Mouse (Mus musculus) embryonic facial prominence, embryonic 14.5 days (tissue): ENCODE data around the gene Sprr2f. TPM values are rescaled to one million over a fixed set of nuclear protein-coding genes. Genes with fewer than 3 reads are reported as not detected.

Experiments
- ATAC-seq: fragments of 200-750 bp; cut with Nextera tagmentation; 2 replicates; pipeline ENCODE4 v1.8.0; 2017; ENCODE audit warnings: low read depth, moderate number of reproducible peaks, moderate TSS enrichment
- DNase-seq: peaks from one replicate; pipeline ENCODE4 v3.0.0-alpha.2; 2015; ENCODE audit warnings: low spot score
- H3K27ac ChIP-seq: fragments of 300-500 bp; sonication (generic); replicated peaks from 2 replicates; pipeline ENCODE4 v1.5.1; 2014; ENCODE audit warnings: low read depth, mild to moderate bottlenecking, low read length, moderate library complexity
- H3K27me3 ChIP-seq: fragments of 300-500 bp; sonication (generic); replicated peaks from 2 replicates; pipeline ENCODE4 v1.6.1; 2014; ENCODE audit warnings: low read length; ENCODE audit not compliant: control insufficient read depth, insufficient read depth
- H3K36me3 ChIP-seq: fragments of 300-500 bp; sonication (generic); 2 replicates; pipeline ENCODE4 v1.6.1; 2014; ENCODE audit warnings: low read length, mixed read lengths; ENCODE audit not compliant: control insufficient read depth, insufficient read depth
- H3K4me1 ChIP-seq: fragments of 300-500 bp; sonication (generic); 2 replicates; pipeline ENCODE4 v1.6.1; 2014; ENCODE audit warnings: antibody characterized with exemption, low read length; ENCODE audit not compliant: control insufficient read depth, insufficient read depth
- H3K4me2 ChIP-seq: fragments of 300-500 bp; sonication (generic); 2 replicates; pipeline ENCODE4 v1.6.1; 2014; ENCODE audit warnings: low read depth, mild to moderate bottlenecking, low read length, moderate library complexity, mixed read lengths
- H3K4me3 ChIP-seq: fragments of 300-500 bp; sonication (generic); 2 replicates; pipeline ENCODE4 v1.5.1; 2014; ENCODE audit warnings: low read depth, mild to moderate bottlenecking, low read length
- H3K9ac ChIP-seq: fragments of 300-500 bp; sonication (generic); 2 replicates; pipeline ENCODE4 v1.6.1; 2014; ENCODE audit warnings: low read depth, mild to moderate bottlenecking, low read length, moderate library complexity, mixed read lengths
- H3K9me3 ChIP-seq: fragments of 300-500 bp; sonication (generic); 2 replicates; pipeline ENCODE4 v1.6.1; 2016; ENCODE audit warnings: low read length; ENCODE audit not compliant: control insufficient read depth
- WGBS: fragments of 180-500 bp; shearing (Covaris S2); extraction: QIAGEN DNeasy Blood & Tissue Kit; methylation state at CpG from one replicate; pipeline ENCODE4 v1.1.7; 2014; 5-methylcytosine and 5-hydroxymethylcytosine counted together
- polyA plus RNA-seq: library from polyadenylated mRNA; unstranded; fragments of >200 nt; fragmentation: Nextera tagmentation; extraction: Ambion mirVana; gene quantifications from 2 replicates; pipeline ENCODE4 v1.2.1, GENCODE M21; 2014

Sprr2f gene
- polyA plus RNA-seq, 1 experiment from 2014 or later, result not detected

DNA sequence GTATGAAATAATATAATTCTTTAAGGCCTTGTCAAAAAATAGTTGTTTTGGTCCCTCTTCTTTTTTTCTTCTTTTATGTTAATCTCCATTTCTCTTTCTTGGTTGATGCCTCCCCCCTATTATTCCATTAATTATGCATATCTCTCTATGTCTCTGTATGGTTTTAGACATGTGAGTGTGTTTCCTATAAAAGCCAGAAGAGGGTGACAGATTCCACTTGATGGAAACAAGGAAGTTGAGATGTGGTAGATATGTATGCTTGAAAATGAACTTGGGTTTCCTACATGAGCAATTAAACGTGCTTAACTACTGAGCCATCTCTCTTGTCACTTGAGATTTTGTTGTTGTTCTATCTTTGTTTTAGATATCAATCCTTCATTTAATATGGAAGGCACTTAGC is 29.3 kb downstream of the Sprr2f start:
- Histone ChIP-seq H3K9me3 (no peaks in the 10 kb centered on the region), H3K4me2 (no peak overlapping the region), H3K36me3 (no peaks in the 10 kb centered on the region), H3K4me3 (no peak overlapping the region), H3K27ac (no peak overlapping the region), H3K27me3 (no peaks in the 10 kb centered on the region), H3K4me1 (no peaks in the 10 kb centered on the region), H3K9ac (no peak overlapping the region)
- DNase-seq, result peak; percentile 1
- ATAC-seq, result no peak
- 41% methylated on average over 1 of the region's 1 CpGs for WGBS

DNA sequence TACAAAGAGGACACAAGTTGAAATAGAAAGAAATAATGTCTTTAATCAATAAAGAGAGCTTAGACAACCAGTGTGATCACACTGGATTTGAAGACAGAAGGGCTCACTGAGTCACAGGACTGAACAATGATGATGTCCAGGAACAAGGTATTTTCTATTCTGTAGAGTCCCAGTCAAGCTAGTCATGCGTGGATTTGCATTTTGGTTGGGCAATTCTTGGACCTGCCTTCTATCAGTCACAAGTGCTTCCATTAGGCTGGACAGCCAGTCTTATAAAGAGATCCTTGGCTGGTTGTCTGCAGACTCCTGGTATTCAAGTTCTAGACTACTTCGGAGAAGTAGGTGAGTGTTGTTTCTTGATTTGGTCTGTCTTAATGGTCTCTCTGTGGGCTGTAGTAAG is 42.7 kb downstream of the Sprr2f start, which contains the start of gene Sprr2i:
TSS of gene Sprr2i (plus strand) at position 301 of the 400 bp plus-strand sequence.
- no peak for DNase-seq
- no peak within 1 kb of the TSS for H3K4me3 ChIP-seq
- H3K36me3 ChIP-seq, result no peaks in the 10 kb centered on the region
- WGBS, result 90% methylated on average over 2 of the region's 2 CpGs
- no peak within 1 kb of the TSS for H3K4me2 ChIP-seq
- no peak within 1 kb of the TSS for H3K9ac ChIP-seq
- H3K27ac ChIP-seq, result no peak within 1 kb of the TSS
- no peak for ATAC-seq
- H3K9me3 ChIP-seq, result no peaks in the 10 kb centered on the region
- no peaks in the 10 kb centered on the region for H3K27me3 ChIP-seq
- H3K4me1 ChIP-seq, result no peaks in the 10 kb centered on the region

Other genes starting within 250 kb of the Sprr2f start
- 1.2 and 7.7 TPM in 2 replicates for gene Prr9, start 241.2 kb upstream of the Sprr2f start, polyA plus RNA-seq
- gene Lelp1, start 222.4 kb upstream of the Sprr2f start, polyA plus RNA-seq, result not detected in 2 replicates
- not detected in 2 replicates for gene Sprr2a1, start 149.4 kb upstream of the Sprr2f start, polyA plus RNA-seq
- 4.6 and 6.2 TPM in 2 replicates for gene Sprr2a2, start 149.3 kb upstream of the Sprr2f start, polyA plus RNA-seq
- 0.38 TPM in 1 of 2 replicates, not detected in the other for gene Sprr2a3, start 79.8 kb upstream of the Sprr2f start, polyA plus RNA-seq
- gene Sprr2b, start 48.6 kb upstream of the Sprr2f start, polyA plus RNA-seq, result not detected in 2 replicates
- not detected in 2 replicates for gene Sprr2d, start 26.0 kb upstream of the Sprr2f start, polyA plus RNA-seq
- not detected in 2 replicates for gene Sprr2e, start 13.0 kb upstream of the Sprr2f start, polyA plus RNA-seq
- 0.38 TPM in 1 of 2 replicates, not detected in the other for gene Sprr2h, start 20.5 kb downstream of the Sprr2f start, polyA plus RNA-seq
- gene Sprr2i, start 42.8 kb downstream of the Sprr2f start, polyA plus RNA-seq, result not detected in 2 replicates
- gene Sprr2j-ps, start 52.9 kb downstream of the Sprr2f start, polyA plus RNA-seq, result not detected in 2 replicates
- gene Gm9774, start 64.2 kb downstream of the Sprr2f start, polyA plus RNA-seq, result 6.1 and 6.2 TPM in 2 replicates
- gene Sprr2k, start 67.4 kb downstream of the Sprr2f start, polyA plus RNA-seq, result 0.29 TPM in 1 of 2 replicates, not detected in the other
- gene Sprr1b, start 73.6 kb downstream of the Sprr2f start, polyA plus RNA-seq, result 3.4 and 12.9 TPM in 2 replicates
- 0.45 and 4.9 TPM in 2 replicates for gene Sprr3, start 93.5 kb downstream of the Sprr2f start, polyA plus RNA-seq
- 28.3 and 67.4 TPM in 2 replicates for gene Sprr1a, start 120.7 kb downstream of the Sprr2f start, polyA plus RNA-seq
- not detected in 2 replicates for gene Sprr4, start 135.3 kb downstream of the Sprr2f start, polyA plus RNA-seq
- 0.89 TPM in 1 of 2 replicates, not detected in the other for gene 2310046K23Rik, start 169.3 kb downstream of the Sprr2f start, polyA plus RNA-seq
- 0.45 and 1.4 TPM in 2 replicates for gene Ivl, start 208.5 kb downstream of the Sprr2f start, polyA plus RNA-seq
- not detected in 2 replicates for gene Smcp, start 223.8 kb downstream of the Sprr2f start, polyA plus RNA-seq
- not detected in 2 replicates for gene 2210017I01Rik, start 242.3 kb downstream of the Sprr2f start, polyA plus RNA-seq